Mouse (Mus musculus) MEL-GATA-1-ER (cell line): ENCODE measurements around the gene B3gnt9.
"Not testable (repeated sequence)": the region's sequence is repeated elsewhere in the genome, so short reads cannot be mapped to it uniquely, and the experiment has no call there.

Source experiments
- DNase-seq: peaks from one replicate; pipeline ENCODE4 v3.0.0-alpha.2; 2012; ENCODE audit warnings: low read depth; ENCODE audit errors: extremely low read depth

The B3gnt9 gene

DNA sequence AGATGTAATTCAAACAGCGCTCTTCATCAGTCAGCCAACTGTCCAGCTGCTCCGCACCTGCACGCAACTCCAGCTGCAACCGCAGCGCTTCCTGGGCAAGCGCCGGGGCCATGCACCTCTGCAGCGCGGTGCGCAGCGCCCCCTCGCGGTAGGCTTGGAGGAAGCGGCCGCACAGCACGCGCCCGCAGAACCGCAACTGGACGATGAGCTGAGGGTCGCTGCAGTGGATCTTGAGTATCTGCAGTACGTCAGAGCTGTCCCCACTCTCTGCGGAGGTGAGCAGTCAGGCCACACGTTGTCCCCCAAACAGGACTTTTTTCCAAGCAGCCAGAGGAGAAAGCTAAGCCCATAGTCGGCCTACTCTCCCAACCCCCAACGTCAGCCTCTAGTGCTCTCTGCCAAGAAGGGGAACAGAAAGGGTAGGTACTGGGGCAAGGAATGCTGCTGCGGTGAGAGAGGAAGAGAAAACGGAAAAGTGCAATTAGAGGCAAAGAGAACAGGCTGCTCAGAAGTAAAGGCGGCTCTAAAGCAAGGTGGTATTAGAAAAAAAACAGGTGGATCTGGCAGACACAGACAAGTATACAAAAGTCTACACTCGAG lies 4.9 kb upstream of the B3gnt9 start:
- DNase-seq: no peak

DNA sequence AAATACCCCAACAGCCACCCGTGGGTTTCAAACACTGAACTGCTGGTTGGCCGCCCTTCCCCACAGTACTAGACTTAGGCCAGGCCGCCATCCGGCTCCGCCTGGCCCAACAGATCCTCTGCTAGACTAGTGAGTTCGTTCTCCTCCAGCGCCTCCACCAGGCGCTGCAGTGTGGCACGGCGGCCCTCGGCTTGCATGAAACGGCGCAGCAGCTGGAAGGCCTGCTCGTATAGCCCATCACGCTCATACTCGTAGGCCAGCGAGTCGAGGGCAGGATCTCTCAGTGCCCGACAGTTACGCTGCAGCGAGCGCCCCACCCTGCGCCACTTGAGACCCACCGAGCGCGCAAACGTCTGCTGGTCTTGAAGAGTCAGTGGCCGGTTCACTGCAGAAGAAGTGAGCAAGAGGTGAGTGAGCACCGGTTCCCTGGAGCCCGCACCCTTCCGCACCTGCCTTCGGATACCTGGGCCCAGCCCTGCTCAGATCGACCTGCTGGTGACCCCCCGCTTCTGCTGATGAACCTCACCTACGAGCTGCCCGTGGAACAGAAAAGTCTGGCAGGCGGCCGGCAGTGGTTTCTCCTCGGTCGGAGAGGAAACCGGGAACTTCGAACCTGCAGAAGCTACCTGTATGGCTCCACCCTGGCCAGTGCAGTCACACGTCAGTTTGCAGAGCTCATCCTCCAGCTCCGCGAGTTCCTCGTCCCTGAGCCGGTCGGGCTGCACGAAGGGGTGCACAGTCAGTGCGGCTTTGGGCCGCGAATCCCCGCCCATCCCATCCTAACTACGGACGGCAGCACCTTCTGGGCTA lies 4.2 kb upstream of the B3gnt9 start:
- DNase-seq: no peak

DNA sequence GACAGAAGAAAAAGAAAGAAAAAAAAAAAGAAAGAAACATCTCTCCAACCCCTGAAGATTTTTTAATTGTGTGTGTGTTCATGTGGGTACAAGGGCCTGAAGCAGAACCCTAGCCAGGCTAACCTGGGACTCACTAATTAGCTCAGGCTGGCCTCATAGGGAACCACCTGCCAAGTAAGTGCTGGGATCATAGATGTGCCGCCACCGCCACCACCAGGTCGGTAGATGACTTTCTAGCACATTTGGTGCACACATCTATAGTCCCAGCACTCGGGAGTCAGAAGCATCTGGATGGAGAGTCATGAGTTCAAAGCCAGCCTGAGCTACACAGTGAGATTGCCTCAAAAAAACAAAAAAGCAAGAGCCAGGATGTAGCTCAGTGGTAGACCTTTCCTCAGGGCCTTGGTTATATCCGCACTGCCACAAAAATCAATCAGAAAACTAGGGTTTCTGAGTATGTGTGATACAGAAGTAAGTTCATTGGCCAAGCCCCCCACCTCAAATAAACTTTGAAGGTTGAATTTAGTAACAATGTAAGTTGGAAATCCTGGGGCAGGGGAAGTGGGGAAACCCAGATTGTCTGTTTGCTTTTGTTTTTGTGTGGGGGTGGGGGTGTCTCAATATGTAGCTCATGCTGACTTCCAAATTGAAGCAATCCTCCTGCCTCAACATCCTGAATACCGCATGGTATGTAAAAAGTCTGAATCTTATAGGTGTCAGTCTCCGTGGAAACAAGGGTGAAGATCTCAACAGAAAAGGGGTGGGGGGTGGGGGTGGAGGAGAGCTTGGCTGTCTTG lies 2.6 kb upstream of the B3gnt9 start:
- no peak for DNase-seq

DNA sequence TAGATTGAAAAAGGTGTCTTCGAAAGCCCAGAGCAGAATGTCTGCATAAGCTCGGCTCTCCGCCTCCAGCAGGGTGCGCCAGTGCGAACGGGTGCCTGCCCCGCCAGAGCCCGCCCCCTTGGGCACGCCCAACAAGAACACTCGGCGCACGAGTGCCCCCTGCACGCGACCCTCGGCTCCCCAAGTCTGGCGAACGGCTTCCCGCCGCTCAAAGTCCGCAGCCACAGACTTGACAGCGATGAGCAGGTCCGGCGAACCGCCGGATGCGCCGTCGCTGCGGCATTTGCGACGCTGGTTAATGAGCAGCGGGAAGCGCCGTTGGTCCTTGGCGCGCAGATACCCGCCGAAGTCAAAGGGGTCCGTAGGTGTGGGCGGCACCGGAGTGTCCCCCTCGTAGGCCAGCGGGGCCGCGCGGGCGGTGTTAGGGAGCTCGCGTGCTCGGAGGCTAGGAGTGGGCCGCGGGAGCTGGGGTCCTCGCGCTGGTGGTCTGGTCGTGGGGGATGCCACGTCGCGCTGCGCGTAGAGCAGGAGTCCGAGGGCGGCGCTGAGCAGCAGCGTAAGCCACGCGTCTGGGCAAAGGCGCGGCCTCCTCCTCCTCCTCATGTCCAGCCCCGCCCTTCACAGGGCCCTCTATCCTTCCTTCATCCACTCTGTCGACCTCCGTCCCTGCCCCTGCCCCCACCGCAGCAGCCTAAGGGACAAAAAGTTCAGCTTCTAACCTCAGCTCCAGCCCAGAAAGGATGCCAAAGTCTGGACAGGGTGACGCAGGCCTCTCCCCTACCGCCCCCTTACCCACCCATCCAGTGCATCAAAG lies 594 bp downstream of the B3gnt9 start:
- DNase-seq: peak; percentile 54

DNA sequence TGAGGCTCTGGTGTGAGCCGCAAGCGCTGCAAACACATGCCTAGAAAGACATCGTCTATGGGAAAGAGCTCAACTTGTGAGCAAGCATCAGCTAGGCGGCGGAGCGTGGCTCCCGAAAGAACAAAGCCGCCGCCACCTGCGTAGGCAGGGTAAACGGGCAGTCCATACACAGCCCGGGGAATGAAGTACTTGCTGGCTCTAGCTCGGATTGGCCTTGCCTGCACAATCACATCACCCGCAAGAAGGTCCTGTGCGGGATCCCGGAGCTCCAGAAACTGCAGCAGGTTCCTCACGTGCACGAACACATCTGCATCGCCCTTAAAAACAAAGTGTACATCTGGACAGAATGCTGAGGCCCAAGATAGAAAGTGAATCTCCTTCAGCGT lies 1.2 kb downstream of the B3gnt9 start:
- DNase-seq: no peak

DNA sequence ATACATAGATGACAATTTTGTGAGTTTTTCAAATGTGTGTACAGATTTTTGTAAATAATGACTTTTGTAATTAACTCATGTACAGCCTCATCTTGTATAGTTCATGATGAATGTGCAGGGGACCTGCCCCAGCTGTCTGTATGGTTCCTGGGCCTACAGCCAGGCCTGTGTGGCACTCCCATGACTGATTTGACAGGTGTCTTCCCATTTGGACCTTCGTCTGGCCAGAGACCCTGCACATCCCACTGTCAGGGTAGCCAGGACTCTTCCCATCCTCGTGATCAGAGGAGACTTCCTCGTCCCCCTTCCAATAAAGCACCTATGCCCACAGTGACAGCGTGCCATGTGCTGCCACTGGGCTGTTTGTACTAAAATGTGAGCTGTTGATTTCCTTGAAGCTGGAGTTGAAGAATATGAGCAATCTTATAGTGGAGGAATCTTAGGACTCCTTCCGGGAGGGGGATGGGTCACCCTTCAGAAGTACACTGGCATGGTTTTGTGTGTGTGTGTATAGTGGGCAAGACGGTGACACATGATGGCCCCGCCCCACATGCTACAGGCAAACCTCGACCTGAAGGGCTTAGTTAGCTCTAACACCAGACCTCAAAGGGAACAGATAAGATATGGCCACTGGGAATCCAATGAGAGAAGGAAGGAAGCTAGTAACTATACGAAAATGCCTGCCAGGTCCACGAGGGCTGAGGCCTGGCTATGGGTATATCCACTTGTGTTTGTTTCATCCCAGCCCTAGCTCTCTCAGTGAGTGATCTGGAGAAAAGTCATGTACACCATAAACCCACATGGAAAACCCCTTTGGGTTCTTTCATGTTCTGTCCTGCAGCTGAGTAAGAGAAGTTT lies 2.0 kb downstream of the B3gnt9 start:
- DNase-seq: no peak

DNA sequence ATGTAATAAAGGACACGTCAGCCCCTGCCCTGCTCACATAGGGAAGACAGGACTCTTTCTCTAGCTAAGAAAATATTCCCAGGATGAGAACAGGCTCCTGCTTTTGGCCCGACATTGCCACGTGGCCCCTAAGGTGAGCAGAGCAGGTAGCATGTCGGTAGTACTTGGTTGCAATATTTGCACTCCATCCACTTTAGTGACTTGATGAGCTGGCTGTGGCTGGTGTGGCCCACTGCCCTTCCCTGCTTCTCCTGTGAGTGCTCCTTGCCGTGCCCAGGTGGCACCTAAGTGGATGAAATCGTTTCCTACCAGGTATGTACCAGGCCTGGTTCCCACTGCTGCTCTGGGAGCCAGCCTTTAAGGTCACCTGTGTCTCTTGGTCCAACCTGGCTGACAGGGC lies 3.0 kb downstream of the B3gnt9 start:
- no peak for DNase-seq

DNA sequence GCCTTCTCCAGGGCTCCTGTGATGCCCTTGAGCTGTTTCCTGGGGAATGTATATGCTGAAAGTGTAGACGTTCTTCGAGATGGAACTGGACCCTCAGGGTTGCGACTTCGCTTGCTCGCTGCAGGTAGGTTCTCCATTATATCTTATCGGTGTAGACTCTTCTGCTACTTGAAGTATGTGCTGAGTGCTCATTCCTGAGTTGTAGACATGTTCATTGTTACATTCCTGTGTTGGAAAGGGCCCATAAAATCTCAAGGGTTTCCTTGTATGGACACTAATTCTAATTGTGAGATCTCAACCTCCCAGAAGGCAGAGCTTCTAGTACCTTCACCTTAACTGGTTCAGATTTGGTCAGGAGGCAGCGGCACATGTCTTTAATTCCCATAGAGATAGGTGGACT lies 13.9 kb downstream of the B3gnt9 start:
- DNase-seq: no peak

DNA sequence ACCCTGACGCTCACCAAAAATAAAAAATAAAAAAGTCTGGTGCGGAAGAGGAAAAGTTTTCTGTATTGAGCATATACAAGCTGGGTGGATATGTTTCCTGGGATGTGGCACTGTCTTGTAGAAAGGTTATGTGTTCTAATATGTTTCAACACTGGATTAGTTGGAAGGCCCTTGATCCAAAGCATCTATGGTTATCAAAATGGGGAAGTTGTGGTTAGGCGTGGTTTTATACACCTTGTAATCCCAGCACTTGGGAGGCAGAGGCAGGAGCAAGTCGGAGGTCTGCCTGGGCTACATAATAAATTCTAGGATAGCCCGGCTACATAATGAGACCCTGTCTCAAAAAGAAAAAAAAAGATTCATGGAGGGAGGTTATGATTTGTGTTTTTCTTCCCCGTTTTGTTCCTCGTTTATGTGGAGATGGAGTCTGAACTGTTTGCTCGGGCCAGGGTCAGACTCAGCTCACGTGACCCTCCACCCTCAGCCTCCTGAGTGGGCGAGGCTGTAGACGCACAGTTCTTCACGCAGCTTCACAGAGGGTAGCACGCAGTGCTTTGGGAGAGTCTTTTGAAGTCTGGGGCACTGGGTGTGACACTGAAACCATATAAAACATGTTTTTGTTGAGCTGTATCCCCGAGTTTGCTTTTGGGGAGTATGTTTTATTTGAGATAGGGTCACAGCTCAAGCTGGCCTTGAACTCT lies 17.4 kb downstream of the B3gnt9 start:
- DNase-seq: peak; percentile 60

DNA sequence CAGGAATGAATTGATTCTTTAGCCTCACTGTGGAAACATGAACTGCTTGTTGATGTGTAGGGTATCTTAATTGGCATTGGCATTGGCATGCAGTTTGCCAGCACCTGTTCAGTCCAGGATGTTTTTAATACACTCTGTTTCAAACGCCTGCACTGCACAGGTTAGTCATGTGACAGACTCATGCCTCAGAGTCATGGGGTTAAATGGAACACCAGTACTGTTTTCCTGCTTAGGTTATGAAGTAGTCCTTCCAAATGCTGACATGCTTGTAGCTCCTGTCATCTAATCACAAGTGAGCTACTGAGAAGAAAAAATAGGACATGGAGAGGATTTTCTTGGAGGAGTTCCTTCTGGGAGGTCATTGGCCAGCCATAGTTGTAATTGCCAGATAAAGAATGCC lies 19.7 kb downstream of the B3gnt9 start:
- DNase-seq: no peak

DNA sequence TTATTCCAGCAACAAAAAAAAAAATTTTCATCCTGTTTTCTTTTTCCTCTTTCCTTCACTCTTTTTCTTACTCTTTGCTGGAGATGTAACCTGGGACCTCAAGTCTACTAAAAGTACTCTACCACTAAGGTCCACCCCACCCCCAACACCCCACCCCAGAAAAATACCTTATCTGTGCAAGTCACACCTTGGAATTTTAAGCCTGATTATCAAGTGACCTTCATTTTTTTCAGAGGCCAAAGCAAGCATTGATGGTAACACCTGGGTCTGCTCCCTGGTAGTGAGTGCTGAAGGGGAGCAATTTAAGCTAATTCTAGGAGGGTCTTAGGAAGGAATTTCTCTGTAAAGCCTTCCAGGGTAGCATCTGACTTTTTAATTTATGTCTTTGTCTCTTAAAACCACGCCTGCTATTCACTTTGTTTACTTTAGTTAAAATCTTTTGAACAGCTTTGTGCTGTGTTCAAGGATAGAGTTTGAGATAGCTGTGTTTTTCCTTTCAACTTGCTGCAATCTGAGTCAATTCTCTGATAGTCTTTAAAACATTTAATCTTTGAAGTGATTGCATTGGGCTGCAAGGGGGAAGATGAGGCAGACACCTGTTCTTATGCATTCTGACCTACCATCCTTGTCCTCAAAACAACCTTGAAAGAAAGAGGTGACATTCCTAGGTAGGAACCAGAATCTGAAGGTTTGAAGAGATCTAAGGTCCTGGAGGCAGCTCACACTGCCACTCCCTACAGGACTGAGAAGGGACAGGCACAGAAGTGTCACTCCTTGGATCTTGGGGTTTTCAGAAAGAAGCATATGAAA lies 21.6 kb downstream of the B3gnt9 start:
- DNase-seq: no peak

DNA sequence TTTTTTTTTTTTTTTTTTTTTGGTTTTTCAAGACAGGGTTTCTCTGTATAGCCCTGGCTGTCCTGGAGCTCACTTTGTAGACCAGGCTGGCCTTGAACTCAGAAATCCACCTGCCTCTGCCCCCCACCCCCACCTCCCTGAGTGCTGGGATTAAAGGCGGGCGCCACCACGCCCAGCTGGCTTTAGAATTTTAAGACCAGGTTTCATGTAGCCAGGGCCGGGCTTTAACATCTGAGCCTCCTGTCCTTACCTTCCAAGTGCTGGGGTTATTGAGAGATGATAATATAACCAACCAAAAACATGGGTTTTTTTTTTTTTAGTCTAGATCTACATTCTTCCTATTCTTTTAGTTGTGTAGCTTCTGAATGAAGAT lies 22.6 kb downstream of the B3gnt9 start:
- not testable (repeated sequence) for DNase-seq

DNA sequence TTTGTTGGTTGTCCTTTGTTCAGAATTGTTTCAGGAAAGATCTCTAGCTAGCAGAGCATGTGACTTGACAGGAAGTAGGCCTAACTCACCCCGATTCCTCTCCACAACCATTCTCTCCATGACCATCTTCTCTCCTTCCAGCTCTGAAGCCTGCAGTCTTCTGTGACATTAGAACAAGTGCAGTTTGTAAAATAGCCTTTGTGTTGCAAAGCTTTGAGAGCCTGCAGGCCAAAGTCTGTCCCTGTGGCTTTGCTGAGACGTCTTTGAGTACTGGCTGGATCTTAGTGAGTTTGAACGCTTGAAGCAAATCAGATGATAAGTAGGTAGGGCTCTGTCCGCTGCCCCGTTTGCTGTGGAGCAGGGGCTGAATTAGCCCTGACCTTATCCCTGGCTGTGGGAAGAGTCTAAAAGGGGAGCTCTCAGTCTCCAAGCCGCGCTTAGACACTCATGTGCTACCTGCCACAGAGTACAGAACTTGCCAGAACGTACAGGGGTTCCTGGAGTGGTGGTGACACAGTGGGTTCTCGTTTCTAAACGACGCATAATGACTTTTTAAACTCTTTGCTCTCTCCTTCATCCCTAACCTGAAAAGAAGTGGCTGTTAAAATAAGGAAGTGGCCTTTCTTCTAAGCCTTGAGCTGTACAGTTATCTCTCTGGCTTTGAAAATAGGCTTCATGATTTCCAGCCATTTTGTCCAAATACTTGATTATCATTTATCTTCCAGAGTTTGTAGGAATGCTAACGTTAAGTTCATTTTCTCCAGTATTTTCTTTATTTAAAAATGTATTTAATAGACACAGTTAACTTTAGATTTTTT lies 23.2 kb downstream of the B3gnt9 start:
- DNase-seq: peak; percentile 28

DNA sequence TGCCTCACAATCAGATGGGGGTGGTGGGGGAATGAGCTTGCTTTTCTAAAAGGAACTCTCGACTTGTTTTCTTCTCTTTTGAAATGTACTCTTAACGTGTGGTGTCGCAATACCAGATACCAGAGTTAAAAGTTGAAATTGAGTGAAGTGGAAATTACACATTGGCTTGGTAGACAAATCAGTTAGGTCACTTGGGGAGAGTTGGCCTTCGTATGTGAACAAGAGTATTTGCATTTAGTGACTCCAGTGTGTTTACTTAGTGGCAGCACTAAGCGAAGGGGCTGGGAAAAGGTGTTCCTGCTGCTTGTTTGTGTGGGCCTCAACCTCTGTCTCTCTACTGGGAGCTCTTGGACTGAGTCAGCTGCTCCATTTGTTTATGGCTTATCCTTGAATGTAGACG lies 29.0 kb downstream of the B3gnt9 start:
- peak; percentile 18 for DNase-seq

DNA sequence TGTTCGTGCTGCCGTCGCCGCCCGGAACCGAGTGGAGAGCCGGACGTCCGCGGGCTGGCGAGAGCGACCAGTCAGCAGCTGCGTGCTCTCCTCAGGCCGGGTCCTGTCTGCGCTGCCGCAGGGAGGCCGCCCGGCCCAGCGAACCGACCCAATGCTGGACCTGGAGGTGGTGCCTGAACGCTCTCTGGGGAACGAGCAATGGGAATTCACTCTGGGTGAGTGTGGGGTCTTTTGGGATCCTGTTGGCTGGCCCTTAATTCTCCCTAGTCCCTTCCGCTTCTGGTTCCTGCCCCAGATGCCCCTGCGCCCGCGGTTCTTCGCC lies 29.7 kb downstream of the B3gnt9 start:
- no peak for DNase-seq

DNA sequence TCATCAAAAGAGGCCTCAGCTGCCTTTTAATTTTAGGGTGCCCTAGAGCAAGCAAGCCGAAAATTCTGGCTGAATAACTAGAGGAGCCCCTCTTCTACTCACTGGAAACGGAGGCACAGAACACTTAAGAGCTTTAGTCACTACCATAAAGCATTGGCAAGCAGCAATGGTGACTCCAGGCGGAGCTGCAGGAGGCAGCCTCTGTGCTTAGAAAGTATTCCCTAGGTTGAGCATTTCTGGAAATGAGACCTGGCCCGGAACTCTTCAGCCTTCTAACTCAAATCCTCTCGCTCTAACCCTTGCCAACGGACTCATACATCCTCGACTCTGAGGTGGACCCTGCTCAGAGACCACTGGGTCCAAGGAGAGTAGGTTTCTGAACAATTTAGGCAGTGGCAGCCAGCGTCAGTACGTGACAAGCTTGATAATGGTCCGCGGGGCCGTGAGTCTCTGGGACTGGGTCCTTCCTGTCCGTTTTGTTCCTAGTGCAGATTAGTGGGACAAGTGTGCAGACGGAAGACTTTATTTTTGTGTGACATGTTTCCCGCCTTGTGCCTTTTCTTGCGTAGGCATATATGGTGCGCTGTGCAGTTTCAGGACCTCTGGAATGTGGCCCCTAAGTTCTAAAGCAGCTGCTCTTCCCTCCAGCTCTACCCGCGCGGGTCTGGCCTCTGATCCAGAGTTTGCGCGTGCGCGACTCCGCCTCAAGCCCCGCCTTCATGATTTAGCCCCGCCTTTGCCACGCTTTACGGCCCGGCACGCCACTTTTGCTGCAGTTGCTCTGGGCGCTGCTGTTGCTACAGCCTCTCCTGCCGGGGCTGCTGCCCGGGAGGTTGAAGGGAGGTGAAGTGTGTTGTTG lies 30.3 kb downstream of the B3gnt9 start, which contains the start of gene D230025D16Rik:
TSS of gene D230025D16Rik (plus strand) at position 733 of the 859 bp plus-strand sequence.
- peak; percentile 79 for DNase-seq

DNA sequence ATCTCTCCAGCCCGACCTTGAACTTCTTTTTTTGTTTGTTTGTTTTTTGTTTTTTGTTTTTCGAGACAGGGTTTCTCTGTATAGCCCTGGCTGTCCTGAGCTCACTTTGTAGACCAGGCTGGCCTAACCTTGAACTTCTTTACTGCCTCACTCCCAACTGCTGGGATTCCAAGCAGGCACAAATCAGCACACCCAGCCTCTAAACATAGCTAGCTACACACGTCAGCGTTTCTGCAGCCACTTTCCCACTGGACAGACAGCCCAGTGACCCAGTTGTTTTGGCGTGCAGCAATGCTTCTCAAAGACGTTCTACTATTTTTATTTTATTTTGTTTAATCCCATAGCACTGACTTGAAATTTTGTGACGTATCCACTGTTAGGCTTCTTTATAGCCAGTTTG lies 31.1 kb downstream of the B3gnt9 start:
- DNase-seq: no peak
